Mouse (Mus musculus): Measurements from ENCODE around the gene Ajap1.

- TF ChIP-seq TAL1 (IDR thresholded peaks at IDR 0.05; ENCODE audit: low read length) (no peak), GATA1 (IDR thresholded peaks at IDR 0.05; ENCODE audit: low read length) (no peak)
Observed at GRCm38 (mm10) chr4:153479144-153479543, 3.5 kb downstream of the Ajap1 start.
